Mouse (Mus musculus) c-Kit-positive CD71-positive TER-119-negative erythroid progenitor cells, embryonic 14.5 days (primary cell): ENCODE data around the gene Tnfsf12.
A peak's percentile ranks its signal among the peaks of the same experiment; 100 is the strongest.

ENCODE experiments used
- DNase-seq: peaks from one replicate; pipeline ENCODE4 v3.0.0-alpha.2; 2013; ENCODE audit warnings: low read depth

The Tnfsf12 gene

DNA sequence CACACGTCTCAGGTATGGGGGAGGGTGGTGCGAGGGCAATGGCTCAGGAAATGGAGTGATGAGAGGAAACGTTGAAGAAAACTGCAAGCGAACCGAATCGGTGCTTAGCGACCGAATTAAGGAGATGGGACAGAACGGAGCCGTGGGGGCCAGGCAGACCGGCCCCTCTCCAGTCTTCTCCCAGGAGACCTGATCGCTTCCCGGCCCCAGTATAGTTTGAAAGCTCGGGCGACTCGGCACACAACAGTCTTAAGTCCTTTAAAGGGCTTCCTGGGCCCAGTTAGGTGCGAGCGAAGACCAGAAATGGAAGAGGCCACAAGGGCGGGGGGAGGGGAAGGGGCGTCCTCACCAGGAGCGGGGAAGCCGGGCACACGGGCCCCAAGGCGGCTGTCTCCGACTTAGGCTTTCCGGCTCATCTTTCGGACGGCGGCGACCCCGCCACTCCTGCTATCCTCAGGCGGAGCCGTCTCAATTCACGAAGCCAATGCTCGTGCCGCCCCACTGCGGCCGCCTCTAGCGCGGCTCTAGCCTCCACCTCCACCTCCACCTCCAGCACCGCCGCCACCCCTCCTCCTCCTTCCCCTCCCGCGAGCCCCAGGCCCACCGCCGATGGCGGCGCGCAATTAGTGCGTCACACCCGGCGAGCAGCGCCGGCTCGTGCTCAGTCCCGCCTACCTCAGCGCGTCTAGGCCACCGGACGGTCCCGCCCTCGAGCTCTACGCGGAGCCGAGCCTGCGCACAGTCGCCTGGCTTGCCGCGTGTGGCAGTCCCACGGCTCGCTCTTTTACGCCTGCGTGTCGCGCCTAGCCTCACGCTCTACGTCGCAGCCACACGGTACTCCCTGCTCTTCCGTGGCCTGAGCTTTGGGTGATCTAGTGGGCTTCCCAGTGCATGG lies 14.1 kb downstream of the Tnfsf12 start, which contains the start of gene Senp3:
Gene Senp3, minus strand, starts transcription at position 771 of the 895 bp plus-strand sequence.
- DNase-seq = peak; percentile 90

DNA sequence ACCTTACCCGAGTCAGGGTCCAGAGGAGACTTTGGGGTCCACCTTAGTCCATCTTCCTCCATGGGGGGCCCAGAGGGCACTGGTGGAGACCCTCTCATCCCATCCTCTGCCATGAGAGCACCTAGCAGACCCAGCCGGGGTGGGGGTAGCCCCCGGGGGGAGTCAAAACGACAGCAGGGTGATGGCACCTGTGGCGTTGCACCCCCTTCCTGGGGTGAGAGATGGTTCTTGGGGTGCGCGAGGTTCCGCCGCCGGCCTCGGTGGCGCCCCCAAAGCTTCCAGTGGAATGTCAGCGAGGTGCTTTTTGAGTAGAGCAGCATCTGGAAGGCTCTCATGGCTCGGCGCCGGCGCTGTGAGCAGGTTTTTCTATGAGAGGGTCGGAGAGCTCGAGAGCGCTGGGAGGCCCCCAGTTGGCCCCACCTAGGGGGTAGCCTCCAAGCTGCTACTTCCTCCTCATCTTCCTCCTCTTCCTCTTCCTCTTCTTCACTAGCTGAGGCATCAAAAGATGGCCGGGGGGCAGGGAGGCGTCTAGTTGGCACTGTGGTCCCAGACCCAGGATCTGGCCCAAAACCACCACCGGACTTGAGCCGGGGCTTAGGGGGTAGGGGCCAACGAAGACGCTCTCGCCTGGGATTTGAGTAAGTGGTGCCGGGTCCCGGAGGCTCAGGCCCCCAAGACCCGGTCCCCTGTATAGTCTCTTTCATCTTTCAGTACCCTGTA lies 15.4 kb downstream of the Tnfsf12 start:
- DNase-seq = no peak

DNA sequence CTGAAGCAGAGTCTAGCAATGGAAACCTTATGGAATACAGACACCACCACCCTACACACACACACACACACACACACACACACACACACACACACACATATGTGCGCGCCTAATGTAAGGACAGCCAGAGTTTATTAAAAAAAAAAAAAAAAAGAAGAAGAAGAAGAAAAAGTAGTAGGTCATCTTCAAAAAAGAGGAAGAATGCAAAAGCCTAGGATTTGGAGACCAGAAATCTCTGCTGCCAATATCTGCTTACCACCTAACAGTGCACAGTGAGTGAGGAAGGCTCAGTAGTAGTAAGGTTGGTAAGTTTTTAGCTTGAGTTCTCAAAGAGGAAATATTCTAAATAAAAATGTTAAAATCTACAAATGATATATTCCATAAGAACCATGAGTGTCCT lies 16.5 kb downstream of the Tnfsf12 start:
- DNase-seq = no peak

DNA sequence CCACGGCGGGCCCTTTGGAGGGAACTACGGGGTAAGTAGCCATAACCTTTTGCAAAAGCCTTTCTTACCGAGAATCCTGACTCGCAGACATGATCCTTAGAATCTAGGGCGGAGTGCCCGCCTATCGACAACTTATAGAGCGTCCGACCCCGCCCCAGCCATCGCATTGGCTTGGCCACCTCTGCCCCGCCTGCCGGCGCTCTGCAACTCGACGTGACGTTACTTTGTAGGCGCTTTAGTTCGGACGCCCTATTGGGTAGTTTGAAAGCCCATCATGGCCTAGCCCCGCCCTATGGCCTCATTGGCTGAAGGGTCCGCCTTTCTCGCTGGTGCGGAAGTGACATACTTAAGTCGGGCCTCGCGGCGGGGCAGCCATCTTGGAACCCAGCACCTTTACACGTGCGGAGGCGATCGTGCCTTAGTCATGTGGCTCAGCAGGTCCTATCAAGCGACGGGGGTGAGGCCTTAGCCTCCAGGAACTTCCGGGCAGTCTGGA lies 23.4 kb downstream of the Tnfsf12 start, which contains the start of gene Eif4a1:
Gene Eif4a1, minus strand, starts transcription at position 213 of the 496 bp plus-strand sequence.
- DNase-seq = peak; percentile 100

DNA sequence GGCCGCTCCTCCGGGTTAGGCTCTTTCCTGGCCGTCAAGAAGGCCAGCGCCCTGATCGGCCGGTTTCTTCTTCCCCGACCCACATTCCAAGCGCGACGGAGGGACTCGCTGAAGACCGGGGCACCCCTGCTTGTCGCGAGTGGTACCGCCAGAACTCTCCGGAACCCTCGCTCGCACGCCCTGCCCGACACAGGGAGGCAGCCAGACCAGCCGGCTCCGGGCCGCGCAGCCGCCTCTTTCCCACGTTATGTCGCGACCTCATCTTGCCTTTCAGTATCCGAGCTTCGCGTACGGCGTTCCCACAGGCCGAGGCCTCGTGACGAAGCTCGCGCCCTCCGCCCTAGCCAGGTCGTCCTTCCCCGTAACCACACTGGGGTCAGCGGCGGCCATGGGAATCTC lies 23.9 kb downstream of the Tnfsf12 start:
- no peak for DNase-seq

DNA sequence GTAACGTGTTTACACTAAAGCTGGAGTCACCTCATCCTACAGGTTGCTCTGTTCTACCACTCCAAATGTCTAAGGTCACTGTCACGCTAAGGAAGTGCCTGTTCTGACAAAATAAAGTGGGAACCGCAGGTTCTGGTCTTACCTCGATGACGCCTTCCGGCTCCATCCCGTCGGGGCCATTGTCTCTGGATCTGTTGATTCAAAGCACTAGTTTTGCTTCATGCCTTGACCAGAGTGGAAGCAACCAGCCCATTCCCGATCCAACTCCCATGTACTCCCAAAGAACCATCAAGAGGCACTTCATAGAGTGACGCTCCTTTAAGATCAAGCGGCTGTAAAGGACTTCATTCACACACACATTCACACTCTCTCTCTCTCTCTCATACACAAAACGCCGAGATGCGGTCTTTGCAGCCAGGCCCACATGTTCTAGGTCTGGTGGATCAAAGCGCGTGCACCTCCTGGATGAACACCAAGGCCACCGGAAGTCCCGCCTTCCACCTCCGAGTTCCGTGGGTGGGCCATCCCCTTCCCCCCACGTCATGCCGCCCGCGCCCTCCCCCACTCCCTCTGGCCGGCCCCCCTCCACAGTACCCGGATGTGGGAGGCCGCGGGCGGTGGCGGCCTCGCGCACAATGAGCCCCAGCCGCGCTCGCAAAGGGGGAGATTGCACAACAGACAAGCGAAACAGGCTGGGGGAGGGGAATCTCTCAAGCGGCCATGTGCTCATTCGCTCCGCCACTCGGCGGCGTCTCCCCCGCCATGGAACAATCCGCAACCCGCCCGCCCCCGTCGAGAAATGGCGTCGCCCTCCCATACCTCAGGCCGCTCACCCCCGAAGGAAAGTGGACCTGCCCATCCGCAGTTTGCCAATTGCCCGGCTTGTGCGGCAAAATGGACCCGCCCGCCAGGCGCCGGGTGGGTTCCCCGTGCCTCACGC lies 24.6 kb downstream of the Tnfsf12 start:
- peak; percentile 86 for DNase-seq

DNA sequence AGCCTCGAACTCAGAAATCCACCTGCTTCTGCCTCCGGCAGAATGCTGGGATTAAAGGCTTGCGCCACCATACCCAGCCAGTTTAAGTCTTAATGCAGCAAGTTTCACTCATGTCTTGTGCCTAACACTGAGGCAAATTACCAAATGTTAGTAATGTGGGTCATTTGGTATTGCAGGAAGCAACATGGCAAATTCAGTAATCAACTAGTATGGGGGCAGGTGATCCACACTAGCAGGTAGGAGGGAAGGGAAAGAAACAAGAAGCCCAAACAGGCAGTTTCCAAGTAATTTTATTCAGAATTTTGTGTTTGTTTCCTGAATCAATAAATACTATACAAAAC lies 29.0 kb downstream of the Tnfsf12 start:
- DNase-seq = no peak

DNA sequence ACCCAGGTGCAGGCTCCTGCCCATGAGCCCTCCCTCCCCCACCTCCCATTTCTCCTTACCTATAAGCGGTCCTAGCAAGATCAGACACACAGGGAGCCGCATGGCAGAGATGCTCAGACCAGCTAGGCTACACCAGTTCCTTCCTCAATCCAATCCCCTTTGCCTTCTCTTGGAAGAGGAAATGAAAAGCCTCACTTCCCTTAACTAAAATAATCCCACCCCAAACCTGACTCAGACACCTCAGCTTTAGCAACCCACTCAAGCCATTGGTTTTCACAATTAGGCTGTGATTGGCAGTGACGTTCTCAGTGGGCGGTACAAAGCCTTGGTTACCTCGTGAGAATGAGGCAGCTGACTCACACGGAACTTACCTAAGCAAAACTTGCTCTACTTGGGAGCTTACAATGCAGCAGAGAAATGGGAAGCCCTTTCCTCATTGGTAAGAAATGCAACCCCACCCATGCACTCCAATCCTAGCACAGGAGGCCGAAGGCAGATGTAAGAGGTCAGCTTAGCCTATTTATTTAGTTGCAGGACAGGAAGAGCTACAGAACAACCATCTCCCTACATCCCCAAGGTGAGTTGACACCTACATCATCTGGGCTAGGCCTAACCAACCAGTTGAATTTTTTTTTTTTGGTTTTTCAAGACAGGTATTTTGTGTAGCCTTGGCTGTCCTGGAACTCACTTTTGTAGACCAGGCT lies 29.5 kb downstream of the Tnfsf12 start, which contains the start of gene Cd68:
Gene Cd68, minus strand, starts transcription at position 193 of the 704 bp plus-strand sequence.
- DNase-seq = peak; percentile 76

DNA sequence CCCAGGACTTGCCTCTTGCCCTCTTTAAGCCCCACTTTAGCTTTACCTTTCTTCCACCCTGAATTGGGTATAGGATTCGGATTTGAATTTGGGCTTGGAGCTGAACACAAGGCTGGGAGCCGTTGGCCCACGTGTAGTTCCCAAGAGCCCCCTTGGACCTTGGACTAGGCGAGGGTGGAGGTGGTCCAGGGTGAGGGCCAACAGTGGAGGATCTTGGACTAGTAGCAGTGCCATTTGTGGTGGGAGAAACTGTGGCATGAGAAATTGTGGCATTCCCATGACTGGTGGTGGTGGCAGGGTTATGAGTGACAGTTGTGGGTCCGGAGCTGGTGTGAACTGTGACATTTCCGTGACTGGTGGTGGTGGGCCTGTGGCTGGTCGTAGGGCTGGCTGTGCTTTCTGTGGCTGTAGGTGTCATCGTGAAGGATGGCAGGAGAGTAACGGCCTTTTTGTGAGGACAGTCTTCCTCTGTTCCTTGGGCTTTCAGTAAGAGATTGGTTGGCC lies 30.1 kb downstream of the Tnfsf12 start:
- no peak for DNase-seq

DNA sequence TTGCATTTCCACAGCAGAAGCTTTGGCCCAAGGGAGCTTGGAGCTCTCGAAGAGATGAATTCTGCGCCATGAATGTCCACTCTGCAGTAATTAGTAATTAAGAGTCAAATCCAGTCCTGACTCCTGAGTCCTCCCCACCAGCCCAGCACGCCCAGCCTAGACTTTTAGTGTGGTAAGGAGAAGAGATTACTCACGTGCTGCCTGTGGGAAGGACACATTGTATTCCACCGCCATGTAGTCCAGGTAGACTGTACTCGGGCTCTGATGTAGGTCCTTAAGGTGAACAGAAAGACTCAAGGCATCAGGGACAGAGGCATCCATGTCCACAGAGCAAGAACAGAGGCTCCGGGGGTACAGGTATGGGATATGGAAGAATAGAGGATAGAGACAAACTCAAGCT lies 30.8 kb downstream of the Tnfsf12 start:
- no peak for DNase-seq

DNA sequence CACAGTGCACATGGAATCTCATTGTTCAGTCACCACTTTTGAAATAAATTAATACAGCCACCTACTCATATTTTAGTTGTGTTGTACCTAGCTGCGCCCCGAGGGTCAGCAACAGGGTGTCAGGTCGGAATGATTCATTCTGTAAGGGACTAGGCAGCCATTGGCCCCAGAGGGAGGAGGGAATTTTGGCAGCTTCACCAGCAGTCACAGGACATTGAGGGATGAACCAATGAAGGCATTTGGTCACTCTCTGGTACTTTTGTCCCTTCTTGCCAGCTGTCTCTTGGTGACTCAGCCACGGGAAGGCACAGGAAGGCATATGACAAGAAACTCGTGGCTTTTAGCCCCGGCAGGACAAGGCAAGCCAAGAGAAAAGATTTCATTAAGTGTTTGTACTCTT lies 31.9 kb downstream of the Tnfsf12 start:
- DNase-seq = no peak

DNA sequence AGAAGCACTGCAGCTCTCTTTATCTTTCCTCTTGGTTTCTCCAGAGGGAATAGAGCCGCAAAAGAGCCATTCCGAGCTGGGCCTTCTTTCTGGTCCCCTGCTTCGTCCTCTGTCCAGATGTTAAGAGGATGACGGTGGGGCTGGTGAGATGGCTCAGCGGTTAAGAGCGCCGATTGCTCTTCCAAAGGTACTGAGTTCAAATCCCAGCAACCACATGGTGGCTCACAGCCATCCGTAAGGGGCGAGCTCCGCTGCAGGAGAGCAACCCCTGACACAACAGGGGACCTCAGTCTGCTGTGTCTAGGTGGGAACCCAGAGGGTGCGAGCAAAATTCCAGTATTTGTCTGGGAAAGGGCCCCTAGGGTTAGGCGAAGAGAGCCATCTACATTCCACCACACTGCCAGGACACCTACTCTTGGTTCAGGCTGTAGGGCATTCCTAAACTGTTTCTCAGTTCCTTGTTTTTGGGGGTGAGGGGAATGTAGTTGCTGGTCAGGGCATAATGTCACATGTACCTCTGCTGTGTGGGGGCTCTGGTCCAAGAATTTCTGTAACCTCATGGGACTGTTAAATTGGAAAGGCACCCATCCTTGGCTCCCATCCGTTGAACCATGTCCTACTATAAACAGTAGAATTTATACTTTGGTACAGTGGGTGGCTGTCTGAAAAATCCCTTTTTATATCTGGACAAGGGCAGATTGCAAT lies 32.5 kb downstream of the Tnfsf12 start:
- DNase-seq = no peak

DNA sequence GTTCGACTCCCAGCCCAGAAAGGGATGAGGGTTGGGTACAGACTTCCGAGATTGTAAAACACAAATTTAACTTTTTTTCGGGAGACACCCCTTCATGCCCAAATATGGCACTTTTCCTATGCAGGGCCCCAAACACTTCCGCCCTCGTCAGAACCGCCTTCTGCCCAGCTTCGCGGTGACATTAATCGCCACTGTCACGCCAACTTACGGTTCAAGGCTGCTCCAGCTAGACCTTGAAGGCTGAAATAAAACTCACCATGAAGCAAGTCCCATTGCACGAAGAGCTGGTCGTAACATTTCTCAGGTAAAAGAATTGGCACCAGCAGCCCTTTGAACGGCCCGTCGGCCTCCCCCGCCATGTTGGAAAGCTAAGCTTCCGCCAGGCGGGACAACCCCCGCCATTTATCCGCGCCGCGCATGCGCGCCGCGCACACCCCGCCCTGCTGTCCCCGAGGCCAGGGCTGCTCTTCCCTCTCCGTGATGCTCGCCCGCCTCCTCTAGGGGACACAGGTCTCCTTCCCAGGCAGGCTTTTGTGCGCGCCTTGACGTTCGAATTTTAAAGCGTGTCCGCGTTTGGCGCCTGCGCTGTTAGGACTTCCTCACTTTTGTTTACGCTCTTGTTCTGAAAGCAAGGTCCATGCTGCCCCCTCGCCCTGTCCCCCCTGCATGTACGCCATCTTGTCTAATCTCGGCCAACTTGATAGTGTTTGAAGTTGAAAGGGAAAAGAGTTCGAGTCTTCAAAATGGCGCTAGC lies 33.3 kb downstream of the Tnfsf12 start, which contains the start of gene Mpdu1:
Gene Mpdu1, minus strand, starts transcription at position 430 of the 754 bp plus-strand sequence.
- peak; percentile 86 for DNase-seq

DNA sequence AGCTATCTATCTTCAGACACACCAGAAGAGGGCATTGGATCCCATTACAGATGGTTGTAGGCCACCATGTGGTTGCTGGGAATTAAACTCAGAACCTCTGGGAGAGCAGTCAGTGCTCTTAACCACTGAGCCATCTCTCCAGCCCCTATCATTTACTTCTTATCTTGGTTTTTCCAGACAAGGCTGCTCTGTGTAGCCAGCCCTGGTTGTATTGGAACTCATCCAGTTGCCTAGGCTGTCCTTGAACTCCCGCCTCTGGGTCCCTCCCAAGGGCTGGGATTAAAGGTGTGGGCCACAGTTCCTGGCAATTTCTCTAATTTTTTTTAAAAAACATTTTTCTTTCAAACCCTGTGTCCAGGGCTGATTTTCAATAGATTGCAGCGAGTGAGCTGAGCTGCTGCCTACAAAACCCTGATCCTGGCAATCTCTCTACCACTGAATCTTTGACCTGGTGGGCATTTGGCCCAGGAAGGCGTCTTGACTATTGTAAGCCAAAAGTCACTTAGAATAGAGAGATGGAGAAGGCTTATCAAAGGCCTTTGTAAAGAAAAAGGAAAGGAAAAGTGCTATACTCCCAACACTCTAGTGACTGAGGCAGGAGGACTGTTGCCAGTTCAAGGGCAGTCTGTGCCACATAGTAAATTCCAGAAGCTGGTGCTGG lies 34.3 kb downstream of the Tnfsf12 start:
- DNase-seq = no peak

DNA sequence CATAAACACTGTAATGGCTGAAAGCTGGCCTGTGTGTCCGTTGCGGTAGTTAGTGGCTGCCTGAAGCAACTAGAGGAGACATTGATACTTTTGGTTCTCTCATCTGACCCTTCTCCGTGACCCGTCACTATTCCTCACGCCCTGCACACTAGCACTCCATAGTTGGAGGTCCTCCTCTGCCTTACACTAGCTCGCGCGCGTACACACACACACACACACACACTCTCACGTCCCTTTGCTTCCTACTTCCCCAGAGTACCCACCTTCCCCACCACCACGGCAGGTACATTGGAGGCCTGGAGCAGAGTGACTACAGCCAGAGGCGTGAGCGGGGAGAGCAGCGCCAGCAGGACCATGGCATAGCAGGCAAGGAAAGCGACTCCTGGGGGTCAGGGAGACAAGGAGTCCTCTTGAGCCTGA lies 38.2 kb downstream of the Tnfsf12 start:
- DNase-seq = no peak

DNA sequence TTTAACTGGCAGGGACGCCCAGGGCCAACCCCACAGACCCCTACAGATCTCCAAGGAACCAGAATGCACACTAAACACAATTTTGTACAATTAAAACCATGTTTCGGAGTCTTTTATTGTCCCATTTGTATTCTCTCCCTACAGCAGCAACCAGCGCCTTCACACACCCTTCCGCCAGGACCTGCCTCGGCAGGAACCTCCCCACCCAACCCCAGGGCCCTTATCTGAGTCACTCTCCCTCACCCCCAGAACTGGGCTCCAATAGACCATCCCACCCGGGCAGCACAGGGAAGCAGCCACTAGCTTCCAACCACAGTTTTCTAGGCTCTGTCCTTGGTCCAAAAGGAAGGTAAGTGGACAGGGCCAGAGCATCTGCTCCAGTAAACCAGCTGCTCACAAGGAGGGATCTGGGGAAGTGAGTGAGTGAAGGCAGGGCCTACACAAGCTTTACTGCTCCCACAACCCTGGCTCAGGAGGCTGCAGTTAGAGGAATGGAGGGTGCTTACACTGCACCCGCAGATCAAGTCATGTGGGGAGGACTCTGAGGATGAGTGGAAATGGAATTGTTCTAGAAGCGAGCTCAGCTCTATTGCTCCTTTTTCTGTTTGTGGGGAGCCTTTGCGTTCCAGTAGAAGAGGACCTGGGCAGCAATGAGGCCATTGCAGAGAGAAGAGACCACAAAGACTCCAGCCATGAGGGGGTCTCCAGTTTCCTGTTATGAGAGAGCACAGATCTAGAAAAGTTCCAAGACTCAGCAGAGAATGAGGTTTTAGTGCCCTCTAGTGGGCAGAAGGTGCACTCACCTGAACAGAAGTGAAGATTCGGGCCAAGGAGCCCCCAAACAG lies 38.8 kb downstream of the Tnfsf12 start:
- DNase-seq = no peak

DNA sequence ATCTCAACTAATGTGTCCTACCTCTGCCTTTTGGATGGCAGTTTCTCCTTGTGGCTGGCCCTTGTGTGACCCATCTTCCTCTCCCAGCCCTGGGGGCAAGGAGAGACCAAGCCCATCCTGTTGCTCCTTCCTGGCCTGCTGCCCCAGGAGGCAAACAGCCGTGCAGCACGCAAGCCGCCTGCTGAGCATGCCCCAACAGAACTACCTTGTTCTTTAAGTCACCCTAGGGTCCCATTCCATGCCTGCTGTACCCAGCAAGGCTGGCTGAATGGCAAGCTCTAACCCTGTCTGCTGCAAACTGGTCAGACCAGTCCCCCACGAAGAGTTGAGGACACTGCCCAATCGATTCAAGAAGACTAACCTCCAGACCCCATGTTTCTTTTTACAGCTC lies 39.6 kb downstream of the Tnfsf12 start:
- no peak for DNase-seq
